Mouse (Mus musculus) ES-Bruce4 (cell line): ENCODE data around the gene Lmcd1. TPM values are rescaled to one million over a fixed set of nuclear protein-coding genes. Genes with fewer than 3 reads are reported as not detected.
"Not testable (repeated sequence)": the region's sequence is repeated elsewhere in the genome, so short reads cannot be mapped to it uniquely, and the experiment has no call there.

Experiments used
- H3K27ac ChIP-seq: 2 replicates; pipeline ENCODE4 v1.5.1; 2012; ENCODE audit warnings: low read length, inconsistent platforms; ENCODE audit not compliant: insufficient read depth
- H3K27me3 ChIP-seq: 2 replicates; pipeline ENCODE4 v1.6.1; 2012; ENCODE audit warnings: mild to moderate bottlenecking, low read length, inconsistent platforms; ENCODE audit not compliant: control insufficient read depth, poor library complexity, insufficient read depth, severe bottlenecking
- H3K36me3 ChIP-seq: 2 replicates; pipeline ENCODE4 v1.6.1; 2012; ENCODE audit warnings: inconsistent platforms, mild to moderate bottlenecking, low read length, moderate library complexity; ENCODE audit not compliant: control insufficient read depth, poor library complexity, insufficient read depth, severe bottlenecking
- H3K4me1 ChIP-seq: one replicate; pipeline ENCODE4 v1.8.1; 2011; ENCODE audit warnings: low read length; ENCODE audit not compliant: control insufficient read depth, insufficient read depth
- H3K4me3 ChIP-seq: 2 replicates; pipeline ENCODE4 v1.5.1; 2011; ENCODE audit warnings: low read depth, mild to moderate bottlenecking, low read length
- H3K9ac ChIP-seq: 2 replicates; pipeline ENCODE4 v1.6.1; 2012; ENCODE audit warnings: low read depth, mild to moderate bottlenecking, inconsistent platforms; ENCODE audit not compliant: poor library complexity, severe bottlenecking
- H3K9me3 ChIP-seq: replicated peaks from 2 replicates; pipeline ENCODE4 v1.6.1; 2012; ENCODE audit warnings: mild to moderate bottlenecking, low read length, inconsistent platforms; ENCODE audit not compliant: control insufficient read depth, poor library complexity, insufficient read depth, severe bottlenecking
- CTCF ChIP-seq: IDR thresholded peaks from one replicate; pipeline ENCODE4 v1.8.1; 2011; ENCODE audit warnings: low read depth, low read length
- EP300 ChIP-seq: IDR thresholded peaks from 2 replicates; pipeline ENCODE4 v1.6.1; 2011; ENCODE audit warnings: low read depth, low read length; ENCODE audit not compliant: insufficient read depth
- POLR2A ChIP-seq: IDR thresholded peaks from one replicate; pipeline ENCODE4 v1.8.1; 2011; ENCODE audit warnings: low read length; ENCODE audit not compliant: insufficient read depth
- polyA plus RNA-seq: library from polyadenylated mRNA; stranded (reverse); fragments of >200 nt; gene quantifications from 2 replicates; pipeline ENCODE4 v1.2.4, GENCODE M21; 2011; ENCODE audit warnings: low read depth; ENCODE audit not compliant: missing spikeins, insufficient read depth, insufficient read length

Lmcd1 gene
- not detected in 2 replicates for polyA plus RNA-seq

DNA sequence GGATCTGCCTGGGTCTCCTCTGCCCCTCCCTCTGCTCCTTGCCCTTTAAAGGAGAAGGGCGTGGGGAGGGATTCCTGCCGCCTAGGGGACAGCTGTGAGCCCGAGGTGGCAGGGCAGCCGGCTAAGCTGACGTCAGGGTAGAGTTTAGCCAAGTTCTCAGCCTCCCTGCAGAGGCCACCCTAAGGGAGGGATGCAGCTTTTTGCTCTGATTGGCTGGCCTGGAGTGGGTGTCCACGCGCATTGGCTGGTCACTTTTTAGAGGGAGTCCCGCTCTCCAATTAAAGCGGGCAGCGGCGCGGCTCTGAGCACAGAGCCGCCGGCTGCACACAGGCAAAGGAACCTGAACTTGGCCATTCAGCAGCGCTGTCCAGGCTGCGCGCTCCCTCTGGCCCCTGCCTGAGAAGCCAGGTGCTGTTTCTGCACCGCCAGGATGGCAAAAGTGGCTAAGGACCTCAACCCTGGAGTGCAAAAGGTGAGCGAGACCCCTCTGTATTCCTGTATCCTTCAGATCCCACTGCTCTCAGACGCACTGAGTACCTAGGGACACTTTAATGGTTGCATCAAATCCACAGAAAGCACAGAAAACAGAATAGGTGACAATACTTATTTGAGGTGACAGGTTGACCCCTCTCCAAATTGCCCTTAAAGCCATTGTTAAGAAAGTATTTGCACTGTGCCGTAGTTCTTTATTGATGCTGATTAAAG, at the start of gene Lmcd1:
TSS of gene Lmcd1 (plus strand) at position 258 of the 705 bp plus-strand sequence.
- no peaks in the 10 kb centered on the region for H3K36me3 ChIP-seq
- no peak within 1 kb of the TSS for H3K9ac ChIP-seq
- no peaks in the 10 kb centered on the region for H3K4me1 ChIP-seq
- H3K27me3 ChIP-seq = no peaks in the 10 kb centered on the region; the same call in 1 of the 2 replicates
- no peaks in the 10 kb centered on the region for H3K9me3 ChIP-seq
- H3K27ac ChIP-seq = no peak within 1 kb of the TSS
- H3K4me3 ChIP-seq = peak within 1 kb of the TSS; percentile 36
- TF ChIP-seq EP300 = no peak
- TF ChIP-seq CTCF = no peak

DNA sequence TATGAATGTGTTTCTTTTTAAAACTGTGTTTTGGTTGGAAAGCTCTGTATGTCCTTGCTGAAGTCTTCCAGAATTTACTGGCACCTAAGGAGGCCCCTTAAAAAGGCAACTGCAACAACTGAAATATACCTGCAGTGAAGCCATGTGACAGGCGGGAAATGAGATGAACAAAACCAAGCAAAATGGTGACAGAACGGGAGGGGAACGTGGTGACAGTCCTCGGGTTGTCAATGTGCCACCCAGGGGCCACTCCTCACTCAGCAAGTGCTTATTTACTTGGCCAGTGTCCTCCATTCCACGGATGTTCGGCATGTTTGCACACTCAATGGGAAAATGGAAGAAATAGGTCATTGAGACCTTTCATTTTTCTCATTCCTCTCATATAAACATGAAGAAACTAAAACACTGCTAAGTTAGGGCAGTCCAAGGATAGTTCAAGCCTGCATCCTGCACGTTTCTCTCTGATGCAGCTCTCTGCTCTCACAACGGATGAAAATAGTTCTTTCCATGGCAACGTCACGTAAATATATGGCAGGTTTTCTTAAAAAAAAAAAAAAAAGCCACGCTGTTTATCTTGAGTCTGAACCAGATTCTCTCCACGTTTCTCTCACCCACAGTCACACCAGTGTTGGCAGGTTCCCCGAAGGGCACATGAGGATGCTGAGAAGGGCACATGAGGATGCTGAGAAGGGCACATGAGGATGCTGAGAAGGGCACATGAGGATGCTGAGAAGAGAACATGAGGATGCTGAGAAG, 49.5 kb upstream of the Lmcd1 start:
- Histone ChIP-seq H3K9me3 (0 out of 2 replicates have a peak, but pooled peaks cover 2% of the 10 kb centered on the region), H3K27ac (no peak overlapping the region), H3K4me3 (no peak overlapping the region), H3K36me3 (no peaks in the 10 kb centered on the region), H3K9ac (no peak overlapping the region), H3K4me1 (no peaks in the 10 kb centered on the region), H3K27me3 (no peaks in the 10 kb centered on the region)
- TF ChIP-seq POLR2A = no peak
- TF ChIP-seq CTCF = no peak
- no peak for TF ChIP-seq EP300

DNA sequence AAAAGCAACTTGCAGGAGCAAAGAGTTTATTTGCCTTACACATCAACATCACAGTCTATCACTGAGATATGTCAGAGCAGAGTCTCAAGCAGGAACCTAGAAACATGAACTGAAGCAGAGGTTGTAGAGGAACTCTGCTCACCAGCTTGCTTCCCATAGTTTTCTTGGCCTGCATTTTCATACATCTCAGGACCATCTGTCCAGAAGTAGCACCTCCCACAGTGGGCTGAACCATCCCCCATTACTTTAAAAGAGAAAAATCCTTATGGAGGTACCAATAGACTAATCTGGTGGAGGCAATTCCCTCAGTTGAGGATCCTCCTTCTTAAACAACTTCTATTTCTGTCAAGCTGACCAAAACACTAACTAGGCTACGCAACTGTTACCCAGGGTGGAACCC, 36.8 kb upstream of the Lmcd1 start:
- Histone ChIP-seq H3K36me3 (no peaks in the 10 kb centered on the region), H3K9me3 (peaks cover 6% of the 10 kb centered on the region; the same call in 1 of the 2 replicates), H3K4me1 (no peaks in the 10 kb centered on the region), H3K9ac (no peak overlapping the region), H3K27ac (no peak overlapping the region), H3K27me3 (no peaks in the 10 kb centered on the region), H3K4me3 (no peak overlapping the region)
- no peak for TF ChIP-seq CTCF
- no peak for TF ChIP-seq POLR2A
- TF ChIP-seq EP300 = no peak

DNA sequence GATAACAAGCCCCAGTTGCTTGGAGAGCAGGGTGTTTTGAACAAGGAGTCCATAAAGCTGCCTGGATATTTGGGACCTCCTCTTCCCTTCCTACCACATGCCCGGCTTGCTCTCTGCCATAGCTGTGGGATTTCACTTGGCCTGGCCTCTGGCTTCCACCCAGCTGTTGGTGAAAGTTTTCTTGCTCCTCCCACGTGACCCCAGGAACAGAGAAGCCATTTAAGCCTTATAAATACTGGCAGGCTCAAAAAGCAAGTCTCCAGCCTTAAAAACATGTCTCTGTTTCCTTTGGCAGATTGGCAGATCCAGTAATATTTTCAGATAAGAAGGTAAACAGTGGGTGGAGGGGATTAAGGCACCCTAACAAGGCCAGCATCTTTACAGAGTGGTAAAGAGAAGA, 31.3 kb upstream of the Lmcd1 start:
- H3K4me1 ChIP-seq = no peaks in the 10 kb centered on the region
- H3K27ac ChIP-seq = no peak overlapping the region
- no peak for TF ChIP-seq EP300
- no peak for TF ChIP-seq POLR2A
- no peak for TF ChIP-seq CTCF
- H3K4me3 ChIP-seq = no peak overlapping the region
- no peaks in the 10 kb centered on the region for H3K36me3 ChIP-seq
- no peak overlapping the region for H3K9ac ChIP-seq
- no peaks in the 10 kb centered on the region for H3K27me3 ChIP-seq
- peaks cover 7% of the 10 kb centered on the region; the same call in 1 of the 2 replicates for H3K9me3 ChIP-seq

DNA sequence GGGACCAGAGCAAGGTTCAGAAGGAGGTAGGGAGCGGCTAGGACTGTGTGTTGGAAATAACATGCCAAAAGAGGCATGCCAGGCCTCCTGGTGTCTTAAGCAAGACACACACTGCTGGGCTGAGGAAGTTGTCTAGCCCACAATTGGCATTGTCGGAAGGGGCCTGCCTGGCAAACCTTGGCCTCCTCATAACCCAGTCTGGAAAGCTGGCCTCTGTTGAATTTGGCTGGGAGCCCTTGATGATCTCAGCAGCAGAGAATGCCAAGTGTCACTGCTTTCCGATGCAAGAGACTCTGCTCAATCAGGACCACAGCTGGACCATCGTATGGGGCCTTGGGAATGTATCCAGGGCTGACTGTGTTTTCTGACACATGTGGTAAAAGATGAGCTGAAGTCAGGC, 27.9 kb upstream of the Lmcd1 start:
- Histone ChIP-seq H3K36me3 (no peaks in the 10 kb centered on the region), H3K27ac (no peak overlapping the region), H3K4me3 (no peak overlapping the region), H3K9ac (no peak overlapping the region), H3K27me3 (no peaks in the 10 kb centered on the region), H3K9me3 (peaks cover 15% of the 10 kb centered on the region), H3K4me1 (no peaks in the 10 kb centered on the region)
- no peak for TF ChIP-seq EP300
- no peak for TF ChIP-seq POLR2A
- TF ChIP-seq CTCF = no peak

DNA sequence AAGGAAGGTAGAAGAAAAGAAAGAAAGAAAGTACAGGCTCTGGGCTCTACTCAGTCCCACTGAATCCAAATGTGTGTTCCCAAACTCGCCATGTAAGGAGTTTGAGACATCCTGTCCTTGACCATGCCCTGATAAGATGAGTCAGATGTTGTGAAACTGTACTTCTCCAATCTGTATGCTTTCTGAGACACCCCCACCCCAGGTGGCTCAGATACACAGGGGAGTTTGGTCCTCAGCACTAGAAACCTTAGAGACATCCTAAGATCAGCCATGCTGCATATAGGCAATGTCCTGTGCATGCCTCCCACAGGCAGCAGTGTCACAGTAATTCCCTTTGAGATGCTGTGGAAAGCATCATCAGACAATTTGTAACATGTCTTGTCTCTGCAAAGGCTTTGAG, 26.9 kb upstream of the Lmcd1 start:
- Histone ChIP-seq H3K27me3 (no peaks in the 10 kb centered on the region), H3K4me1 (no peaks in the 10 kb centered on the region), H3K27ac (no peak overlapping the region), H3K4me3 (no peak overlapping the region), H3K36me3 (no peaks in the 10 kb centered on the region), H3K9me3 (peaks cover 15% of the 10 kb centered on the region), H3K9ac (no peak overlapping the region)
- TF ChIP-seq CTCF = no peak
- TF ChIP-seq EP300 = no peak
- TF ChIP-seq POLR2A = no peak

DNA sequence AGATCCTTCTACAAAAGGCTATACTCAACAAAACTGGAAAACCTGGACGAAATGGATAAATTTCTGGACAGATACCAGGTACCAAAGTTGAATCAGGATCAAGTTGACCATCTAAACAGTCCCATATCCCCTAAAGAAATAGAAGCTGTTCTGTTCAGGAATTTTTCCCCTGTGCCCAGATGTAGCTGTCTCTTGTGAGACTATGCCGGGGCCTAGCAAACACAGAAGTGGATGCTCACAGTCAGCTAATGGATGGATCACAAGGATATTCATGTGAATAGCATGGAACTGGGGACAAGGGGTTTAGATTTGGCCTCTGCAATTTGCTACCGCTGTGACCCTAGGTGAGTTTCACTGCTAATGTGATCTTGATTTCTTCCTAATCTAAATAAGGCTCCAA, 19.6 kb upstream of the Lmcd1 start:
- H3K27ac ChIP-seq, H3K9me3 ChIP-seq, H3K27me3 ChIP-seq, H3K9ac ChIP-seq, H3K4me1 ChIP-seq, H3K36me3 ChIP-seq, H3K4me3 ChIP-seq: not testable (repeated sequence)
